Mouse (Mus musculus): ENCODE results near the gene Gys1. TPM values are rescaled to one million over a fixed set of nuclear protein-coding genes. Genes with fewer than 3 reads are reported as not detected.
A peak's percentile ranks its signal among the peaks of the same experiment; 100 is the strongest.
"Not testable (repeated sequence)": the region's sequence is repeated elsewhere in the genome, so short reads cannot be mapped to it uniquely, and the experiment has no call there.

Gene Gys1
- polyA plus RNA-seq, 1 experiment from 2014 or later, result 49.4 TPM

GRCm38 (mm10) chr7:45484985-45485384, 50.3 kb downstream of the Gys1 start:
- H3K27ac ChIP-seq (ENCODE audit: low read length); H3K4me2 ChIP-seq (ENCODE audit: low read depth, low read length); ATAC-seq; H3K27me3 ChIP-seq (replicated peaks; ENCODE audit: control insufficient read depth, insufficient read depth, low read length); H3K9me3 ChIP-seq (ENCODE audit: control insufficient read depth, low read length); H3K4me3 ChIP-seq (ENCODE audit: low read length); H3K36me3 ChIP-seq (ENCODE audit: control insufficient read depth, insufficient read depth, low read length); H3K9ac ChIP-seq (ENCODE audit: low read depth, low read length): not testable (repeated sequence)
- H3K4me1 ChIP-seq (ENCODE audit: control insufficient read depth, insufficient read depth, low read length), result peaks cover 12% of the 10 kb centered on the region; the same call in 1 of the 2 replicates
- 93% methylated on average over 5 of the region's 5 CpGs for WGBS

GRCm38 (mm10) chr7:45486158-45486557, 51.5 kb downstream of the Gys1 start:
- Histone ChIP-seq H3K4me1 (ENCODE audit: control insufficient read depth, insufficient read depth, low read length) (peaks cover 16% of the 10 kb centered on the region), H3K9ac (ENCODE audit: low read depth, low read length) (no peak overlapping the region), H3K27me3 (replicated peaks; ENCODE audit: control insufficient read depth, insufficient read depth, low read length) (no peaks in the 10 kb centered on the region), H3K4me3 (ENCODE audit: low read length) (no peak overlapping the region), H3K9me3 (ENCODE audit: control insufficient read depth, low read length) (no peaks in the 10 kb centered on the region), H3K27ac (ENCODE audit: low read length) (no peak overlapping the region), H3K36me3 (ENCODE audit: control insufficient read depth, insufficient read depth, low read length) (no peaks in the 10 kb centered on the region), H3K4me2 (ENCODE audit: low read depth, low read length) (no peak overlapping the region)
- WGBS, result 61% methylated on average over 7 of the region's 7 CpGs
- no peak for ATAC-seq

GRCm38 (mm10) chr7:45486761-45487415, 52.2 kb downstream of the Gys1 start, which contains the start of gene Gm45808:
Gene Gm45808, minus strand, starts transcription at chr7:45486811.
- Histone ChIP-seq H3K27me3 (replicated peaks; ENCODE audit: control insufficient read depth, insufficient read depth, low read length) (no peaks in the 10 kb centered on the region), H3K4me1 (ENCODE audit: control insufficient read depth, insufficient read depth, low read length) (peaks cover 22% of the 10 kb centered on the region), H3K4me2 (ENCODE audit: low read depth, low read length) (no peak within 1 kb of the TSS), H3K9me3 (ENCODE audit: control insufficient read depth, low read length) (no peaks in the 10 kb centered on the region), H3K27ac (ENCODE audit: low read length) (no peak within 1 kb of the TSS), H3K36me3 (ENCODE audit: control insufficient read depth, insufficient read depth, low read length) (no peaks in the 10 kb centered on the region), H3K9ac (ENCODE audit: low read depth, low read length) (no peak within 1 kb of the TSS), H3K4me3 (ENCODE audit: low read length) (no peak within 1 kb of the TSS)
- WGBS, result 85% methylated on average over 12 of the region's 12 CpGs
- no peak for ATAC-seq

- Histone ChIP-seq H3K4me3 (ENCODE audit: low read length) (peak overlapping the region; percentile 56), H3K27ac (ENCODE audit: low read length) (peak overlapping the region; percentile 51), H3K4me2 (ENCODE audit: low read depth, low read length) (peak overlapping the region; percentile 73), H3K9me3 (ENCODE audit: control insufficient read depth, low read length) (no peaks in the 10 kb centered on the region), H3K9ac (ENCODE audit: low read depth, low read length) (peak overlapping the region; percentile 74), H3K4me1 (ENCODE audit: control insufficient read depth, insufficient read depth, low read length) (peaks cover 22% of the 10 kb centered on the region), H3K36me3 (ENCODE audit: control insufficient read depth, insufficient read depth, low read length) (no peaks in the 10 kb centered on the region), H3K27me3 (replicated peaks; ENCODE audit: control insufficient read depth, insufficient read depth, low read length) (no peaks in the 10 kb centered on the region)
- WGBS, result 51% methylated on average over 11 of the region's 11 CpGs
- ATAC-seq, result no peak
These were observed 53.2 kb downstream of the Gys1 start for GRCm38 (mm10) chr7:45487861-45488292.

- H3K4me3 ChIP-seq (ENCODE audit: low read length), result peak within 1 kb of the TSS; percentile 56
- H3K36me3 ChIP-seq (ENCODE audit: control insufficient read depth, insufficient read depth, low read length), result peaks cover 3% of the 10 kb centered on the region
- ATAC-seq, result peak; percentile 66
- WGBS, result 11% methylated on average over 38 of the region's 38 CpGs
- H3K4me2 ChIP-seq (ENCODE audit: low read depth, low read length), result peak within 1 kb of the TSS; percentile 73
- H3K27me3 ChIP-seq (replicated peaks; ENCODE audit: control insufficient read depth, insufficient read depth, low read length), result no peaks in the 10 kb centered on the region
- peak within 1 kb of the TSS; percentile 74 for H3K9ac ChIP-seq (ENCODE audit: low read depth, low read length)
- H3K9me3 ChIP-seq (ENCODE audit: control insufficient read depth, low read length), result no peaks in the 10 kb centered on the region
- peak within 1 kb of the TSS; percentile 51 for H3K27ac ChIP-seq (ENCODE audit: low read length)
- peaks cover 22% of the 10 kb centered on the region for H3K4me1 ChIP-seq (ENCODE audit: control insufficient read depth, insufficient read depth, low read length)
These were observed 53.9 kb downstream of the Gys1 start, which contains the start of gene Dhdh for GRCm38 (mm10) chr7:45488293-45489204. Gene Dhdh, minus strand, starts transcription at chr7:45488805.

- Histone ChIP-seq H3K9me3 (ENCODE audit: control insufficient read depth, low read length) (no peaks in the 10 kb centered on the region), H3K4me2 (ENCODE audit: low read depth, low read length) (no peak overlapping the region), H3K36me3 (ENCODE audit: control insufficient read depth, insufficient read depth, low read length) (peaks cover 12% of the 10 kb centered on the region), H3K4me1 (ENCODE audit: control insufficient read depth, insufficient read depth, low read length) (peaks cover 22% of the 10 kb centered on the region), H3K27me3 (replicated peaks; ENCODE audit: control insufficient read depth, insufficient read depth, low read length) (no peaks in the 10 kb centered on the region), H3K27ac (ENCODE audit: low read length) (no peak overlapping the region), H3K4me3 (ENCODE audit: low read length) (no peak overlapping the region), H3K9ac (ENCODE audit: low read depth, low read length) (no peak overlapping the region)
- WGBS, result 79% methylated on average over 7 of the region's 7 CpGs
- ATAC-seq, result no peak
These were observed 54.9 kb downstream of the Gys1 start for GRCm38 (mm10) chr7:45489578-45489977.

GRCm38 (mm10) chr7:45490822-45491221, 56.2 kb downstream of the Gys1 start:
- Histone ChIP-seq H3K4me3 (ENCODE audit: low read length) (no peak overlapping the region), H3K9ac (ENCODE audit: low read depth, low read length) (no peak overlapping the region), H3K4me2 (ENCODE audit: low read depth, low read length) (no peak overlapping the region), H3K36me3 (ENCODE audit: control insufficient read depth, insufficient read depth, low read length) (peaks cover 13% of the 10 kb centered on the region), H3K4me1 (ENCODE audit: control insufficient read depth, insufficient read depth, low read length) (peaks cover 22% of the 10 kb centered on the region), H3K27me3 (replicated peaks; ENCODE audit: control insufficient read depth, insufficient read depth, low read length) (no peaks in the 10 kb centered on the region), H3K9me3 (ENCODE audit: control insufficient read depth, low read length) (no peaks in the 10 kb centered on the region), H3K27ac (ENCODE audit: low read length) (no peak overlapping the region)
- WGBS, result 38% methylated on average over 9 of the region's 9 CpGs
- peak; percentile 32; the same call in 1 of the 2 replicates for ATAC-seq

- peaks cover 22% of the 10 kb centered on the region for H3K4me1 ChIP-seq (ENCODE audit: control insufficient read depth, insufficient read depth, low read length)
- no peak overlapping the region for H3K27ac ChIP-seq (ENCODE audit: low read length)
- H3K36me3 ChIP-seq (ENCODE audit: control insufficient read depth, insufficient read depth, low read length), result peaks cover 13% of the 10 kb centered on the region
- ATAC-seq, result peak; percentile 66
- H3K27me3 ChIP-seq (replicated peaks; ENCODE audit: control insufficient read depth, insufficient read depth, low read length), result no peaks in the 10 kb centered on the region
- no peak overlapping the region for H3K4me3 ChIP-seq (ENCODE audit: low read length)
- H3K4me2 ChIP-seq (ENCODE audit: low read depth, low read length), result no peak overlapping the region
- H3K9me3 ChIP-seq (ENCODE audit: control insufficient read depth, low read length), result no peaks in the 10 kb centered on the region
- H3K9ac ChIP-seq (ENCODE audit: low read depth, low read length), result peak overlapping the region; percentile 25; the same call in 1 of the 2 replicates
- 20% methylated on average over 3 of the region's 3 CpGs for WGBS
These were observed 56.6 kb downstream of the Gys1 start for GRCm38 (mm10) chr7:45491264-45491663.

GRCm38 (mm10) chr7:45492225-45492844, 57.7 kb downstream of the Gys1 start:
- Histone ChIP-seq H3K9me3 (ENCODE audit: control insufficient read depth, low read length) (no peaks in the 10 kb centered on the region), H3K4me3 (ENCODE audit: low read length) (no peak overlapping the region), H3K9ac (ENCODE audit: low read depth, low read length) (no peak overlapping the region), H3K4me2 (ENCODE audit: low read depth, low read length) (no peak overlapping the region), H3K27me3 (replicated peaks; ENCODE audit: control insufficient read depth, insufficient read depth, low read length) (no peaks in the 10 kb centered on the region), H3K36me3 (ENCODE audit: control insufficient read depth, insufficient read depth, low read length) (peaks cover 13% of the 10 kb centered on the region), H3K4me1 (ENCODE audit: control insufficient read depth, insufficient read depth, low read length) (peaks cover 22% of the 10 kb centered on the region), H3K27ac (ENCODE audit: low read length) (no peak overlapping the region)
- no peak for ATAC-seq
- 95% methylated on average over 8 of the region's 8 CpGs for WGBS
